ENCODE assay signal across 8 mouse cellular contexts in genomic region chr15:79686046-79686869, GRCm38 (mm10). TPM values are rescaled to one million over a fixed set of nuclear protein-coding genes. Genes with fewer than 3 reads are reported as not detected.
DNase-seq lines count a peak whose midpoint lies in the region; ATAC-seq and TF ChIP-seq lines count a peak whose summit lies in the region.

No protein-coding gene starts in this region.

- no peaks in the 10 kb centered on the region for H3K27me3 ChIP-seq in neural tube, embryonic 11.5 days (ENCODE audit: control insufficient read depth, insufficient read depth, low read length)
- no peaks in the 10 kb centered on the region for H3K27me3 ChIP-seq in limb, embryonic 14.5 days (ENCODE audit: control insufficient read depth, insufficient read depth, low read length)
- H3K27me3 ChIP-seq in stomach, embryonic 15.5 days (replicated peaks), result no peaks in the 10 kb centered on the region

- no peak for TF ChIP-seq POLR2A in limb, embryonic 14.5 days (IDR thresholded peaks at IDR 0.05; ENCODE audit: borderline replicate concordance, extremely low read depth, insufficient read depth, insufficient read length)

- peak overlapping the region; percentile 48 for H3K9ac ChIP-seq in neural tube, embryonic 11.5 days (ENCODE audit: low read length)
- peak overlapping the region; percentile 91 for H3K9ac ChIP-seq in limb, embryonic 14.5 days (ENCODE audit: low read depth, low read length, severe bottlenecking)
- H3K9ac ChIP-seq in stomach, embryonic 15.5 days, result peak overlapping the region; percentile 87; the same call in 1 of the 2 replicates

- peaks cover 26% of the 10 kb centered on the region for H3K4me1 ChIP-seq in neural tube, embryonic 11.5 days (ENCODE audit: control insufficient read depth, insufficient read depth, low read length)
- peaks cover 39% of the 10 kb centered on the region for H3K4me1 ChIP-seq in limb, embryonic 14.5 days (ENCODE audit: control insufficient read depth, insufficient read depth, low read length)
- peaks cover 41% of the 10 kb centered on the region for H3K4me1 ChIP-seq in stomach, embryonic 15.5 days

- DNase-seq in CD4-positive, CD25-positive, alpha-beta regulatory T cell, adult 2 months (ENCODE audit: low read depth, low spot score), result peak; percentile 22
- DNase-seq in neural tube, embryonic 11.5 days (ENCODE audit: low spot score), result no peak
- DNase-seq in neural tube, embryonic 10.5 days (ENCODE audit: extremely low spot score, low spot score), result no peak
- no peak for DNase-seq in limb, embryonic 14.5 days (ENCODE audit: low spot score)
- DNase-seq in testis, postnatal 14 days (ENCODE audit: low spot score), result no peak
- no peak for DNase-seq in cerebellum, adult 9-10 months

- H3K4me3 ChIP-seq in neural tube, embryonic 11.5 days (ENCODE audit: low read depth, low read length), result peak overlapping the region; percentile 85
- peak overlapping the region; percentile 93 for H3K4me3 ChIP-seq in limb, embryonic 14.5 days (replicated peaks; ENCODE audit: low read length)
- H3K4me3 ChIP-seq in stomach, embryonic 15.5 days (replicated peaks), result peak overlapping the region; percentile 80

- H3K4me2 ChIP-seq in neural tube, embryonic 11.5 days (ENCODE audit: low read depth), result peak overlapping the region; percentile 48
- peak overlapping the region; percentile 81 for H3K4me2 ChIP-seq in limb, embryonic 14.5 days (replicated peaks; ENCODE audit: low read depth, low read length, severe bottlenecking)
- peak overlapping the region; percentile 62 for H3K4me2 ChIP-seq in stomach, embryonic 15.5 days

- WGBS in neural tube, embryonic 11.5 days, result 20% methylated on average over 15 of the region's 15 CpGs
- WGBS in limb, embryonic 14.5 days, result 15% methylated on average over 15 of the region's 15 CpGs
- WGBS in stomach, embryonic 15.5 days, result 11% methylated on average over 15 of the region's 15 CpGs

- H3K9me3 ChIP-seq in neural tube, embryonic 11.5 days (ENCODE audit: control insufficient read depth, low read length), result no peaks in the 10 kb centered on the region
- no peaks in the 10 kb centered on the region for H3K9me3 ChIP-seq in limb, embryonic 14.5 days (ENCODE audit: control insufficient read depth, low read length)
- no peaks in the 10 kb centered on the region for H3K9me3 ChIP-seq in stomach, embryonic 15.5 days

- no peak for ATAC-seq in CD4-positive, CD25-positive, alpha-beta regulatory T cell, adult 4 months
- ATAC-seq in neural tube, embryonic 11.5 days (ENCODE audit: insufficient read depth, low FRiP score, low TSS enrichment), result no peak
- ATAC-seq in limb, embryonic 14.5 days (ENCODE audit: low FRiP score, low read depth), result no peak
- no peak for ATAC-seq in stomach, embryonic 15.5 days (ENCODE audit: insufficient read depth, low FRiP score, low read depth)

- H3K36me3 ChIP-seq in neural tube, embryonic 11.5 days (ENCODE audit: control insufficient read depth, insufficient read depth, low read length), result no peaks in the 10 kb centered on the region
- H3K36me3 ChIP-seq in limb, embryonic 14.5 days (ENCODE audit: control insufficient read depth, insufficient read depth, low read length), result no peaks in the 10 kb centered on the region
- H3K36me3 ChIP-seq in stomach, embryonic 15.5 days, result no peaks in the 10 kb centered on the region

- no peak overlapping the region for H3K27ac ChIP-seq in neural tube, embryonic 11.5 days (ENCODE audit: low read depth, low read length)
- no peak overlapping the region for H3K27ac ChIP-seq in limb, embryonic 14.5 days (replicated peaks; ENCODE audit: low read depth, low read length)
- H3K27ac ChIP-seq in stomach, embryonic 15.5 days, result no peak overlapping the region; the same call in 1 of the 2 replicates

RNA-seq across cellular contexts. Expression of gene Josd1, which starts 1.5 kb away (rescaled TPM):
- 1 to 10 TPM; 4.2 to 6.8 TPM for polyA plus RNA-seq in CD4-positive, CD25-positive, alpha-beta regulatory T cell, adult 4 months (2017; shearing (Covaris generic))
- 14.6 and 16.4 TPM in 2 replicates for polyA plus RNA-seq in neural tube, embryonic 11.5 days (2014; fragmentation: Nextera tagmentation; extraction: Ambion mirVana)
- 38.7 and 44.6 TPM in 2 replicates for polyA plus RNA-seq in limb, embryonic 14.5 days (2012; rRNA removed)
- 21.1 and 23.3 TPM in 2 replicates for polyA plus RNA-seq in limb, embryonic 14.5 days (2014; fragmentation: Nextera tagmentation; extraction: Ambion mirVana)
- polyA plus RNA-seq in stomach, embryonic 15.5 days (2015; fragmentation: Nextera tagmentation; extraction: Ambion mirVana), result 21.2 and 22.0 TPM in 2 replicates

RNA-seq across cellular contexts. Expression of gene Gtpbp1, which starts 4.4 kb away (rescaled TPM):
- polyA plus RNA-seq in CD4-positive, CD25-positive, alpha-beta regulatory T cell, adult 4 months (2017; shearing (Covaris generic)), result 10 to 100 TPM; 21.0 to 21.6 TPM
- polyA plus RNA-seq in neural tube, embryonic 11.5 days (2014; fragmentation: Nextera tagmentation; extraction: Ambion mirVana), result 39.7 and 42.5 TPM in 2 replicates
- polyA plus RNA-seq in limb, embryonic 14.5 days (2012; rRNA removed), result 39.6 and 43.9 TPM in 2 replicates
- polyA plus RNA-seq in limb, embryonic 14.5 days (2014; fragmentation: Nextera tagmentation; extraction: Ambion mirVana), result 32.6 and 36.8 TPM in 2 replicates
- 28.2 and 29.3 TPM in 2 replicates for polyA plus RNA-seq in stomach, embryonic 15.5 days (2015; fragmentation: Nextera tagmentation; extraction: Ambion mirVana)

RNA-seq across cellular contexts. Expression of gene Tomm22, which starts 15.6 kb away (rescaled TPM):
- 100 to 1,000 TPM; 183 to 185 TPM for polyA plus RNA-seq in CD4-positive, CD25-positive, alpha-beta regulatory T cell, adult 4 months (2017; shearing (Covaris generic))
- 285 and 287 TPM in 2 replicates for polyA plus RNA-seq in neural tube, embryonic 11.5 days (2014; fragmentation: Nextera tagmentation; extraction: Ambion mirVana)
- 112 and 117 TPM in 2 replicates for polyA plus RNA-seq in limb, embryonic 14.5 days (2012; rRNA removed)
- polyA plus RNA-seq in limb, embryonic 14.5 days (2014; fragmentation: Nextera tagmentation; extraction: Ambion mirVana), result 207 and 217 TPM in 2 replicates
- polyA plus RNA-seq in stomach, embryonic 15.5 days (2015; fragmentation: Nextera tagmentation; extraction: Ambion mirVana), result 227 and 254 TPM in 2 replicates

RNA-seq across cellular contexts. Expression of gene Cby1, which starts 27.3 kb away (rescaled TPM):
- polyA plus RNA-seq in CD4-positive, CD25-positive, alpha-beta regulatory T cell, adult 4 months (2017; shearing (Covaris generic)), result 10 to 100 TPM; 16.1 to 16.3 TPM
- polyA plus RNA-seq in neural tube, embryonic 11.5 days (2014; fragmentation: Nextera tagmentation; extraction: Ambion mirVana), result 65.5 and 70.8 TPM in 2 replicates
- polyA plus RNA-seq in limb, embryonic 14.5 days (2012; rRNA removed), result 17.9 and 21.6 TPM in 2 replicates
- polyA plus RNA-seq in limb, embryonic 14.5 days (2014; fragmentation: Nextera tagmentation; extraction: Ambion mirVana), result 44.9 and 49.6 TPM in 2 replicates
- polyA plus RNA-seq in stomach, embryonic 15.5 days (2015; fragmentation: Nextera tagmentation; extraction: Ambion mirVana), result 41.4 and 42.2 TPM in 2 replicates

RNA-seq across cellular contexts. Expression of gene Fam227a, which starts 27.5 kb away (rescaled TPM):
- polyA plus RNA-seq in CD4-positive, CD25-positive, alpha-beta regulatory T cell, adult 4 months (2017; shearing (Covaris generic)), result under 1 TPM; 0.15 to 0.50 TPM
- polyA plus RNA-seq in neural tube, embryonic 11.5 days (2014; fragmentation: Nextera tagmentation; extraction: Ambion mirVana), result 3.5 and 4.0 TPM in 2 replicates
- 7.5 and 7.9 TPM in 2 replicates for polyA plus RNA-seq in limb, embryonic 14.5 days (2012; rRNA removed)
- polyA plus RNA-seq in limb, embryonic 14.5 days (2014; fragmentation: Nextera tagmentation; extraction: Ambion mirVana), result 1.3 and 2.0 TPM in 2 replicates
- 1.3 and 1.4 TPM in 2 replicates for polyA plus RNA-seq in stomach, embryonic 15.5 days (2015; fragmentation: Nextera tagmentation; extraction: Ambion mirVana)
